Mouse (Mus musculus) stomach, embryonic 16.5 days (tissue): ENCODE data around the gene Slco2a1. TPM values are rescaled to one million over a fixed set of nuclear protein-coding genes. Genes with fewer than 3 reads are reported as not detected.

Experiments used
- polyA plus RNA-seq: library from polyadenylated mRNA; unstranded; fragments of >200 nt; fragmentation: Nextera tagmentation; extraction: Ambion mirVana; gene quantifications from 2 replicates; pipeline ENCODE4 v1.2.1, GENCODE M21; 2015

Gene Slco2a1
- polyA plus RNA-seq, 1 experiment from 2014 or later = 11.8 TPM

Other genes starting within 250 kb of the Slco2a1 start
- gene Ryk, start 153.8 kb upstream of the Slco2a1 start, polyA plus RNA-seq = 14.2 and 17.7 TPM in 2 replicates
- 5.5 and 6.1 TPM in 2 replicates for gene Rab6b, start 123.1 kb downstream of the Slco2a1 start, polyA plus RNA-seq
- gene Srprb, start 213.4 kb downstream of the Slco2a1 start, polyA plus RNA-seq = 52.1 and 59.8 TPM in 2 replicates
- 2.0 and 7.3 TPM in 2 replicates for gene Gm20425, start 241.6 kb downstream of the Slco2a1 start, polyA plus RNA-seq
- 380 and 455 TPM in 2 replicates for gene Trf, start 241.7 kb downstream of the Slco2a1 start, polyA plus RNA-seq